Mouse (Mus musculus) cerebellum, postnatal 14 days (tissue): ENCODE measurements at regions not wholly inside any gene's neighbourhood (a gene's known extent, or its start where the extent isn't known, plus 50 kb on each side); places are given as distances from the start of the nearest gene placed in this dataset.

Source experiments
- DNase-seq, 2 experiments: peaks; one replicate each; pipeline ENCODE4 v3.0.0; 2021; ENCODE audit warnings: mixed read lengths in 2 of 2

DNA sequence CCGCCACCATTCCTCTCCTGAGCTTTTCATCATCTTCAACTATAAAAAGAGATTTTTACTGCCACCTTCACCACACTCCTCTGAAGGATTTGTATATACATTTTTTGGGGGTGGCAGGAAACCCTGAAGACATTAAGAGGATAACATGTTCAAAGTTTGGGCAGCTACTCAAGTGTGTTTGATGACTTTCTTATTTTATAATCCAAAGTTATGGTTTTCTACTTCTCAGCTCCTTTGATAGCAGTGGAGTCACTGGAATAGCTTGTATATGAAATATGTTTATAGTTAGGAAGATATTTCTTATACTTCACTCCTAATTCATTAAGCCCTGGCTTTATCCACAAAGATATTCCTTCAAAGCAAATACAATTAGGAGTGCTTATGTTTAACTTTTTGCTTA is 229.5 kb upstream of the Lcorl start:
- no peak for DNase-seq

DNA sequence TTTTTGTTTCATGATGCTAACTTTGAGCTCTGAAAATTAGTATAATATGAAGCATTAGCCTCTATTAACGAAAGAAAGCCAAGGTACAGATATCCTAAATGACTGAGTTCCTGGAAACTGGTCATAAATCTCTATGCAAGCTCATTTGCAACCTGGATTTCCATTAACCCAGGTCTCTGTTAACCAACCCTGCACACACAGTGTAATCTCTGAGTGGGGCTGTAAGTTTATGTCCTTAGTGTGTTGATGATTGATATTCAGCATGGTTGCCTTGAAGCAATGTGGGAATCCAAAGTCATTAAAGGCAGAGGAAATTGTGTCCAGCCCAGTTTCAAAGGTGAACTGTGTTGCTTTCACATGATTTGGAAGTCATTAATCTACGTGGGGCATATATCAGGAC is 225.9 kb upstream of the Lcorl start:
- DNase-seq, result no peak

DNA sequence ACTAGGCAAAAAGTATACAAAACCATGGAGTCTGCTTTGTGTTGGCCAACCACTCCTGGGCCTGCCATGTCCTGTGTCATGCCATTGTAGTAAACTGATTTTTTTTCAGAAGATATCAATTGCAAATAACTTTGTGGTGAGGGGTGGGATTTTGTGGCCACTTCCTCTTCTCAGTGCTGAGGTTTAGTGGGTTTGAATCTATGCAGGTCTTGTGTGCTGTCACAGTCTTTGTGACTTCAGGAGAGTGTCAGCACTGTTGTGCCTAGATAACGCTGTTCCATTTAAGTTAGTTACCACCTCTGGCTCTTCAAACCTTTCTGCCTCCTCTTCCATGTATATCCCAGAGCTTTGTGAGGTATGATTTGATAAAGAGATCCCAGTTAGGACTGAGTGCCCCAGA is 216.3 kb upstream of the Lcorl start:
- DNase-seq, result no peak

DNA sequence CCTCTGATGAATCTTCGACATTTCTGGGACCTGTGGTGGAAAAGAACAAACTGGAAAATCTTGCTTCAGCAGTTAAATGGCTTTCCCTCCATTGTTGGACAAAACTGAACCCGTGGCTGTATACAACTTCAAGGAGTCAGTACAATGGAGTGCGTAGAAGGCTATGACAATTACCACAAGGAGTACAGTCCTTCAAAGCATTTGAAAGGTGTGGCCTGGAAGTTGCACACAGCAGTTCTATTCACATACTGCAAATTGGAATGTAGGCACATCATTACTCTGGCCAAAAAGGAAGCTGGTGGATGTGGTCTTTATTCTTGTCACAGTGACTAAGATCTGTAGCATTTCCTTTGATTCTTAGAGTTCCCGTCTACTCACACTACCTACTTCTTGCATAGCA is 215.7 kb upstream of the Lcorl start:
- DNase-seq, result no peak

DNA sequence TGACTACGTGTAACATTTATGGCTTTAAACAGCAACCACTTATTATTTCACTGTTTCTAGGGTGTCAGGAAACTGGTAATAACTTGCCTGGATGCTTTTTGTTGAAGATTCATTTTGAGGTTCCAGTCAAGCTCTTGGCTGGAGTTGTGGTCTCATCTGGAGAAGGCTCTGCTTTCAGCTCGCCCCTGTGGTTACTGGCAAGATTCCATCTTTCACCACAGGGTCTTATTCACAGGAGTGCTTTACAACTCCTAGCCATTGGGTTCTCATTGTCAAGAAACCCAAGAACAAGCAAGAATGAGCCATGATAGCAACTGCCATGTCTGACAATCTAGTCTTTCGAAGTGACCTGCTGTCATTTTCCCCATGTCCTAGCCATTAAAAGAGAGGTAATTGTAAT is 202.5 kb upstream of the Lcorl start:
- peak in 1 of 2 experiments; percentile 2 for DNase-seq

DNA sequence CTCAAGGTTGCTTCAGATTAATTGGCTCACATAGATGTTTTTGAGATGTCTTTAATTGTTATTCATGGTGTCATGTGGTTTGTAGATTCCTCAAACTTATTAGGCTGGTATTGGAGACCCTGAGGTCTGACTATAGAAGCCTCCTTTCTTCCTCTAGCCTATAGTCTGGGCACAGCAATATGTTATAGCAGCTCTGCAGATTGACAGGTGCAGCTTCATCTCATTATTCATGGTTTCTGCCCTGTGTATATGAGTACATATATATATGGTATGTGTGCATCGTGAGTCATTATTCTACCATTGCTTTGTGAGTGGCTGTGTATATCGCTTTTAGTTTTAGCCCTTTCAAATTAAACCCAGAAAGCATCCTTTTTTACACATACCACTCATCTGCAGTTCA is 197.4 kb upstream of the Lcorl start:
- no peak for DNase-seq

DNA sequence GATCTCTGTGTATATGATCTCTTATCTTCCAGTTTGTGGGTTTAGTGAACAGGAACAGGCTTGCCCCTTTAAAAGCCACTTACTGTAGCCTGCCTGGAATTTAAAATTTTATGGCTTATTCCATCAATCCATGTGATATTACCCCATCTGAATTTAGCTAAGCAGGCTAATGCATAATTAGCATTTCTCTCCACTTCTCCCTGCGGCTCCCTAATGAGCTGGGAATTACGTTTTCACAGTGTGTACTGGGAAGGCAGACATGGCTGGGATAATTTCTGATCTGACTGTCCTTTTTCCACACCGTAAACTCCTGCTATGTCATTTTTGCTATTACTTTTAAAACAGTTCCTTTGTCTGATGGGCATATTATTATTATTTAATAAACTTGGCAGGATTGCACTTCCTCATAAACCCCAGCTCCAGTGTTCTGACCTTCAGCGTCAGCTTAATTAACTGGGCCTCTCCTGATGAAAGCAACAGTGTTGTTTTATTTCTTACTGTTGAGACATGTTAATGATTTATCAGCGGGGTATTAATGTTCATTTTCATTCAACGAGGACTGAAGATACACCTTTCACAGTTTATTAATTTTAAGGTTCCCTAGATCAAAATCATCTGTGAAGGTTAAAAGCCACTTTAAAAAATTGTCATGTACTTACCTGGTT is 185.4 kb upstream of the Lcorl start:
- DNase-seq, result no peak

DNA sequence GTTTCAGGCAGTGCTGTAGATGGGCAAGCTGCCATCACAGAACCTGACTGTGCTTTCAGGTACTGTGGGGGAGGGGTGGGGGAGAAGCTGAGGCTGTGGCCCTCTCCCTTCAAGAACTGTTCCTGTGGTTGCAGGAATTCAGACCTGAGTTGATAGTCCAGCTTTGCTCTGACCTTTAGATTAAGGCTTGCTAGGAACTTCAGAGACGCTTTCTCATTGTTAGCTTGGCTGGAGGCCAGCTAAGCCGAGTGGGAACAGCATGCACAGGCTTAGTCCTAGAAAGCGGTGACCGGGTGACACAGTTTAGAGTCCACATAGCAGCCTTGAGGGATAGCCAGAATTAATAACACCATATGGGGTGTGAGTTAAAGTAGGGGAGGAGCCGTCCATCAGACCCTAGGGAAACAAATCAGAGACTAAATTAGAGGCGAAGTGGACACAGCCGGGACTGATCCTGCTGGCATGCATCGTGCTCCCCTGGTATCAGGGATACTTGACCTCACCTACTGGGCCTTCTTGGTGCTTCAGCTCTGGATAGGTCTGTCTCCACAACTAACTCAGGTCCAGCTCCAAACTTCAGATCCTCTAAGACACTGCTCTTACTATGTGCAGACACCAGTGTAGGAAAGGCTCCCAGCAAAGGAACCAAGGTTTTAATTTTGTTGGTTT is 175.7 kb upstream of the Lcorl start:
- DNase-seq, result peak; percentile 74 to 77

DNA sequence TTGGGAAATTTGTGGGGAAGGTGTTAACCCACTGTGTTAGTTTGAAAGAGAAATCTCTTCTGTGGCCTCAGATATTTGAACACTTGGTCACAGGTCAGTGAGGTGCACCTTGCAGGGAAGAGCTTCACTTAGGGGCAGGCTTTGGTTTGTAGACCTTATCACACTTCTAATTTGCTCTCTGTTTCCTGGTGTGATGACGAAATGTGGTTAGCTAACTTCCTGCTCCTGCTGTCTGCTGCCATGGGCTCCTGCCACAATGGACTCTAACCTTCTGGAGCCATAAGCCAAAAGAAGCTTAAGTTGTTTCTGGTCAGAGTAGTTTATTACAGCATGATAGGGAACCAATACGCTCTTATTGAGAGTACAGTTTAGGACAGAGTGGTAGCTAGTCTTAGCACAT is 174.8 kb upstream of the Lcorl start:
- DNase-seq, result no peak

DNA sequence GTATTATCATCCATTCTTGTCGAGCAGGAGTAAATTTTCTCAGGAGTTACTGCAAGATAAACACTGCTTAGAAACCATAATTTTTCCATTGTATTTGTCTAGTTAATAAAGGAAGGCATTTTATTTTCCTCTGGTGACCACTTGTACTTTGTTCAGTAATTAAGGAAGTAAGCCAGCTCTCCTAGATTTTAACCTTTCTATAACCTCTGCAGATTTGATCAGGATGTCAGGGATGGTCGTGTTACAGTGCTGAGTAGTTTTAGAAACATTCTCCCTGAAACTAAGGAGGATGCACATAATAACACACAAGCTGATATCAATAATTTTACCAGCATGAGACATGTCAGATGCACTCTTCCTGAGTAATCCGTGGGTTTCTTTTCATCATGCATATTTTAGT is 166.7 kb upstream of the Lcorl start:
- DNase-seq, result no peak

DNA sequence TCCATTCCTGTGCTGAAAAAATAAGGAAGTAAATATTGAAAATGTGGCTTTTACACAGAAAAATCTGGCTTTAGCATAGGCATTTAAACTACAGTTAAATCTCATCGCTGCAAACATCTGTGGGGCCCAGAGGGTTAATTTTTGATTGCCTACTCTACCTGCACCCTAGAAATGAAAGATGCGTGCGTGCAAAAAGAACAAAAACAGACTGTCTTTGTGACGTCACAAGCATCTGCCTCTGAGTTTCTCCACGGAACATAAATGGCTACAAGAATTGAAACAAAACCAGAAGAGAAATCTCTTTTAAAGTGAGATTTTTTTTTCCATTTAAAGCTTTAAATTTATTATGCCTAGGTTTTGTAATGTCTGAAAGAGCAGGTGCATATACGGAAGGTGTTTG is 166.0 kb upstream of the Lcorl start:
- no peak for DNase-seq

DNA sequence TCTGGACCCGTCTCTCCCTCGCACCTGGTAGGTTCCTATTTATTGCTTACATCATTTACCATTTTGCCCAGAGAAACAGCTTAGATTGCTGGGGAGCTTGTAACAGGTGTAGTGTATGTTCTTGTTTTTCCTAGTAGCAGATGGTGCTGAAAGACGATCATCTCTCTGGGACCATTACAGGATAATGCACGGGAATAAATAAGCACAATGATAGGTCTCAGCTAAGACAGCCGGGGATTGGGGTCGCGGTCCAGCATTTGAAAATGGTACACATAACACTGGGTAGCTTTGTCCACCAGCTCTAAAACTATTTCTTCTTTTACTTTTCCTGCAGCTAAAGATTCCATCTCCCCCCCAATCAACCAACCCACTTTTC is 164.6 kb upstream of the Lcorl start:
- DNase-seq, result no peak

DNA sequence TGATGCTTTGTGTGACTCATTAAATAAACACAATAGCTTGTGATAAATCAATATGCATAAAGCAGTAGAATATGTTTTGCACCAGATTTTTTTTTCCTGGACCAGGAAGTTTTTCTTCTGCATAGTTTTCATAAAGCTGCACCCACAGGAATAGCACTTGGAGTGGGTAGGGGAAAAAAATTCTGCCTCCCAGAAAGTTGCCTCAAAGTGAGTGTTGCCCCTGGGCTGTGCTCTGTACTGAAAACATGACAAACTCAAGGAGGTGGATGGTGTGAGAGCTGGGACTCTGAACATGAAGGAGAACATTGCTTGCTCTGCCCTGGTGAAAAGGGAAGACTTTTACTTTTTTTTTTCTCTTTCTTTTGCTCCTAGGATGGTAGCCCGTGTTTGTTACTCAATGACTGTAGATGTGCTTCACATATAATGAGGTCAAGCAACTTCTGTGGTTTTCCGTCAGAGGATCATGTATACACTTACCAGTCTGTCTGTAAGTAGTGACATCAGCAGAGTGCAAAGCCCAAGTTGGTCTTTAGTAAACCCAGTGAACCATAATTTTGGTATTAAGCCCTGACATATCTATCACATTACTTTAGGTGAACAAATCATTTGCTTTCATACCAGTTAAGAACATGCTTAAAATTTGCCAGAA is 164.1 kb upstream of the Lcorl start:
- no peak for DNase-seq

DNA sequence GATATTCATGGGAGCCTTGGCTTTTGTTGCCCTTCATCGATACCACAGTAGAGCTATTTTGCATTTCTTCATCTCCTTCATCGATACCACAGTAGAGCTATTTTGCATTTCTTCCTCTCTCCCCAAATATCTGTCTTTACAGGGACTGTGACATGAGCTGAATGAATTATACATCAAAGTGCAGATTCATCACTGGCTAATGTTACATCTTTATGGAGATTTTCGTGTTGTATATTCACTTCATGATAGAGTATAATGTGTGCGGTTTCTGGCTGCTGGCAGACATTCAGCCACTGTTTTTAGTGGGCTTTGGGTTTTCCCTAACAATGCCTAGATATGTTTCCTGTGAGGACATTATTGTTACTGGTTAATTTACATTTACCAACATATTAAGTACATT is 162.8 kb upstream of the Lcorl start:
- DNase-seq, result no peak

DNA sequence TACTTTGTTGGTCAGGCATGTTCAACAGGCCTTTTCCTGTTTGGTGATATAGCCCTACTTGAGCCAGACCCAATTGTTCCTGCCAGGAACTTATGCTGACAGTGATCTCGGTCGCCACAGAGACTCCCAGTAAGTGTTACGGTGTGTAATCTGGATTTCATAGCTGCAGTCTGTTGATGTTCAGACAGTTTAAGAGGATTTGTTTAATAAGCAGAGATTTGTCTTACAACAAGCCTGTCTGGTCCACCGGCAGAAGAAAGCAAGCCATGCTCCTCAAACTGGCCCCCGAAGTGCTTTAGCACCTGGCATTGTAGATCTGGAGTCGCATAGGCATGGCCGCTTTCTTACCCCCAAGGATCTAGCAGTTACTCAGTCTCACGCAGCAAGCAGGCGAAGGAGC is 150.0 kb upstream of the Lcorl start:
- DNase-seq, result no peak

DNA sequence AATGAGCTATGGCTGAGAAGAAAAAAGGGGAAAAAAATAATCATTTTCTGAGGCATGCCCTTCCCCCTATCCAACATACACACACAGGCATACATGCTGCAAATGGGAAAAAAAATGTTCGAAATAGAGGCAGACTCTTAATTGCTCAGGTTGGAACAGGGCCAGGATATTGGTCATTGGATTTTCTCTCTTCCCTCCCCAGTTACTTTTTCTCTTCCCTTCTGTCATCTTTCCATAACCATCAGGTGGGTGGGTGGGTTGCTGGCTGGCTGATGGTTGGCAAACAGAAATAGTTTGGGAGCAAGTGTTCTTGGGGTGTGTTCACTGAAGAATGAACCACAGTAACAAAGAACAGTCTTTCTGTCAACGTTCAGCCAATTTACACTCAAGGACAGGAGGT is 149.3 kb upstream of the Lcorl start:
- DNase-seq, result no peak

DNA sequence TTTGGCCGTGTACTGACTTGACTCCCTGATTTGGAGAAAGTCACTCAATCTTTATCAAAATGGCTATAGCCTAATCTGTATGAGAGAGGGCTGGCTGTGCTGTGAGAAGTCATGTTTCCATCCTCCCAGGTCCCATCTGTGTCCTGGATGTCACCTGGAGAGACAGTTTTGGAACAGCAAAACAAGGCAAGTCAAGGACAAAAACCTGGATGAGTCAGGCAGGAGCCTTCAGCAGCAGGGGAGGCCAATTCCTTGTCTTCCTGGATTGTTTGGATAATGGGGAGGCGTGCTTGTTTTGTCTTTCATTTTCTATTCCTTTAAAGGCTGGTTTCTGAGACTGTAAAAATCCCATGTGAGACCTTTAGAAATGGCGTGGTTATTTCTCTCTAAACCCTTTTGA is 148.8 kb upstream of the Lcorl start:
- no peak for DNase-seq

DNA sequence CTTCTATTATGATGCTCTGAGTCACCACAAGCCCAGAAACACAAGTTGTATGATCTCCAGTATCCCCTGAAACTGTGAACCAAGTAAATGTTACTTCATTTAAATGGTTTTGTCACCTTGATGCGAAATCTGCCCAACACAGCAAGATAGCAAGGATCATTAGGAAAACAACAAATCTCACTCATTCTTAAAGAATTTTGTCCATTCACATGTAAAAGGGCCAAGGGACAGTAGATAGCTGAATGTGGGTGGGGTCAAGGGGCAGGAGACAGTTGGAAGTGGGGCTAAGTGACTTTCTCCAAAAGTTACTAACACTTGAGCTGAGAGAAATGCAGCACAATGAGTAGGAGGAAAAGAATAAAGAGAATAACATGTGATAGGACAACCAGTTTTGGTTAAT is 148.2 kb upstream of the Lcorl start:
- no peak for DNase-seq

DNA sequence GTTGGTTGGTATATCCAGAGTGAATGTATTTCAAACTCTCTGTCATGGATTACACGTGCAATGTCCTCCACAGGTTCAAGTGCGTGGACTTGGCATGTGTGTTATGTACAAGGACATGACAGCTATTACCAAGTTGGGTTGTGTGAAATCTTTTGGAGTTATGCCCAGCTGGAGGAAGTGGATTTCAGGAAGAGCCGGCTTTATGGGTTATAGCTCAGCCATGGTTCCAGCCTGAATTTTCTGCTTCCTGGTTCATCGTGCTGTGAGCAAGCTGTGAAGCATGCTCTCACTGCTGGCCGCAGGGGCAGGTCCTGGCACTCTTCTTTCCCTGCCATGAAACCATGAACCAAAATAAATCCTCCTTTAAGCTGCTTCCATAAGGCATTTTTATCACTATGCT is 144.6 kb upstream of the Lcorl start:
- peak; percentile 27 to 52 for DNase-seq

DNA sequence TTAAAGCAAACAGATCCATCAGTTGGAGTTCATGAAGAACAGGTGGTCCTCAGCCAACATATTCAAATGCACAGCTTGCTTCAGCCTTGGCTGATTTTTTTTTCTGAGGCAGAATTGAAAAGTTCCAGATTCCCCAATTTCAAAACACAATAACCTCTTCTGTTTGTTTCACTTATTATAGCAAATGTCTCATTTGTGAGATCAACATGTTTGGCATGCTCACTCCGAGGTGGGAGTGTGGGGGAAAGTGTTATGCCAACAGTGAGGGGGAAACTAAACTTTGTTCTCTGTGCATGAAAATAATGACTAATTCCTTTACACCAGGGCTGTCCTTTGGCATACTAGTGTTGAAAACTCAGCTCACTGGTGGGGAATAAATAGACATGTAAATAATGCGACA is 100.4 kb upstream of the Lcorl start:
- DNase-seq, result no peak

DNA sequence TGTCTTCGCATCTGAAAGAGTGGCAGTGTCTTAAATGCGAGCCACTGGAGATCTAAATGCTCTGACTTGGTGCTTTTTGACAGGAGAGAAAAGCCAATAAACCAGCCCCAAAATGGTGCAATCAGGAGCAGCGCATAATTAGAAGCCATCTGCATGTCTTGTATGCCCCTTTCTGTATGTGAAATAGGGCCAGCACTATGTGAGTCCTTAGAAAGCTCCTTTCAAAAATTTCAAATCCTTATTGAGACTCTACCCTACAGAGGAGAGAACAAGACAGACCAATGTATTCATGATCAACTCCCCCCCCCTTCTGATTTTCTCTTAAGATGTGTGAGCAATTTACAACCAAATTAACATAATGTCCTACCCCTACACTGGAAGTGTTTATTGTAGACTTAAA is 86.6 kb upstream of the Lcorl start:
- DNase-seq, result no peak

DNA sequence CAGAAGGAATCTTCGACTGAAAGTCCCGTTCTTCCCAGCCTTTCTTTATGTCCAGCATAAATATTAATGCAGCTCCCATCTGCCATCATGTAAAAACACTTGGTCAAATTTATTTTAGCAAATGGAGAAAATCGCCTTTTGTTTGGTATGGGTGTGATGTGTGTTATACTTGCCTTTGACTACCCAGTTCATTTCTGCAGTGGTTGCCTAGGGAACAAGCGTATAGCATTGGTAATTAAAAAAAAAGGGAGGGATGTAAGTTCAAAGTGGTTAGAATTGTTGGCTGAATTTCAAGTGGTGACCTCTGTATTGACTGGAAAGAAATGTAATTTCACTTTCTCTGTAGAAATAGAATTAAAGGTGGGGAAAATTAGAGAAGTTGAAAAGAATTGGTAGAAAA is 75.6 kb upstream of the Lcorl start:
- DNase-seq, result no peak

DNA sequence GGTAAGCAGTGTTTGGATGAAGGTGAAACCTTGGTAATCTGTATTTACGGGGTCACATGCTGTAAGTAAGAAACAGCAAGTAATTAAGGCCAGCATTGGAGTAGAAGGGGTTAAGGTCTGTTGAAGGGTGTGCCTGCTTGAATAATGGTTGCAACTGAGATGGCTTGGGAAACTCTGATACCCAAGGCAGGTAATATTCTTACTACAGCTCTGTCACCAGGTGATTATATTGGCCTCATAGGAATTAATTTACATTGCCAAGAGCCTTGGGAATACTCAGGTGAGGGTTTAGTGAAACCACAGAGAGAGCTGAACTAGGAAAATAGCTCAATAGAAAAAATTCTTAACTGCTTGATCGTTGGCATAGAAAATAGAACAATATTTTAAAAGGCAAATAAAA is 73.8 kb upstream of the Lcorl start:
- DNase-seq, result no peak

DNA sequence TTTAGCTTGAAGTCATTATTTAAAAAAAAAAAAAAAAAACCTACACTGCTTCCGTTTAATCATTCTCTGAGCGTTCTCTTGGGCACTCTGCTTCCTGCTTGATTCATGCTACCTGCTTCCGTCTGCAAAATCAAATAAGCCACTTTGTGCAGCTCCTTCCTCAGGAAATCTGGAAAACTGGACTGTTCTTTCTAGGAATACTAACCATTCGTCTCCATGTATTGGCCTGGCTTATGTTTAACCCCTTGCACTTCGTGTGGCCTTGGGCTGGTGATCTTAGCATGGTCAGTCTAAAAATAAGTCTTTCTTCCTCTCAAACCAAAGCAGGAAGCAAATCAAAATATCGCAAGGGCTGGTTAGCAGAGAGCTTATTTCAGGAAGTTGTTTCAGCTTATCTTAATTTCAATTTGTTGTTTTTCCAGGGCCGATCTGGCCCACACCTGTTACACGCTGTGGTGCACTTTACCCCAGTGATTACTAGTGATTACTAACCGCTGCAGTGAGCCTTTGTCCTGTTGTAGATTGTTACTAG is 68.5 kb upstream of the Lcorl start:
- no peak for DNase-seq
